Mouse (Mus musculus): ENCODE measurements at regions not wholly inside any gene's neighbourhood (a gene's known extent, or its start where the extent isn't known, plus 50 kb on each side); places are given as distances from the start of the nearest gene placed in this dataset.
A peak's percentile ranks its signal among the peaks of the same experiment; 100 is the strongest.
"Not testable (repeated sequence)": the region's sequence is repeated elsewhere in the genome, so short reads cannot be mapped to it uniquely, and the experiment has no call there.

DNA sequence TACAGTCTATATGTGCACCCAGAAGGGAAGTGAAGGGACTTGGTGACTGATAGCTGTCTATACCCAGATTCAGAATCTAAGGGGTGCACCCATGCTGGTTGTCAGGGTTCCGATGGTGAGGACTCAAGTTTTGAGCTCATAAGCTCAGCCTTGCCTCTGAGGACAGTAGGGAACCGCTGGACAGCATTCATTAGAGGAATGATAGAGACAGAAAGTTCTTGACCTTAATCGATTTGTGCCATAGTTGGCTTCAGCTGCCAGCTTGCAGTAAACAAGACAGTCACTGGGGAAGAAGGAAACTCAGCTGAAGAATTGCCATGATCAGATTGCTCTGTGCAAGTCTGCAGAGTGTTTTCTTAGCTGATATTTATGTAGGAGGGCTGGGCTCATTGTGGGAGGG, 96.0 kb downstream of the Dmrta2 start:
- Histone ChIP-seq H3K27me3 (ENCODE audit: control insufficient read depth, insufficient read depth, low read length) (no peaks in the 10 kb centered on the region), H3K4me1 (ENCODE audit: control insufficient read depth, insufficient read depth, low read length) (no peaks in the 10 kb centered on the region), H3K4me2 (replicated peaks; ENCODE audit: low read depth, low read length) (no peak overlapping the region), H3K9me3 (ENCODE audit: control insufficient read depth, low read depth, low read length) (no peaks in the 10 kb centered on the region), H3K4me3 (ENCODE audit: low read depth, low read length) (no peak overlapping the region), H3K9ac (replicated peaks; ENCODE audit: low read depth, low read length) (no peak overlapping the region), H3K36me3 (ENCODE audit: control insufficient read depth, insufficient read depth, low read length) (no peaks in the 10 kb centered on the region), H3K27ac (ENCODE audit: low read length) (no peak overlapping the region)
- WGBS: 65% methylated on average over 3 of the region's 3 CpGs
- no peak for ATAC-seq (ENCODE audit: insufficient number of reproducible peaks, insufficient read depth, low FRiP score, low read depth)

DNA sequence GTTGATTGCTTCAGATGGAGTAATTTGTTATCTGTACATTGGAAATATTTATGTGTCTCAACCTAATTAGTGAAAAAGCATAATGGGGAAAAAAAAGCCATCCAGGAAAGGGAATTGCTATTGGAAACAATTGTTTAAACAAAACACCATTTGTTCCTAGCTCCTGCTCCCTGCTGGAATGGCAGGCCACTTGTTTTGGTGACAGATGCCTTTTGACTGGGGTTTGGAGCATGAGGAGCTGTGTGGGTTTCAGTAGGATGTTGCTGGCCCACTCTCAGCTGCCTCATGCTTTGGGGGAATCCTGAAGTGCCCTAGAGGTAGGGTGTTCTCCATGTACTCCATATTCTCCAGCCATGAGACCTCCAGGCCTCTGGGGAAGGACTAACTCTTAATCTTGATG, 105.5 kb downstream of the Dmrta2 start:
- Histone ChIP-seq H3K36me3 (ENCODE audit: control insufficient read depth, insufficient read depth, low read length) (no peaks in the 10 kb centered on the region), H3K4me1 (ENCODE audit: control insufficient read depth, insufficient read depth, low read length) (no peaks in the 10 kb centered on the region), H3K9ac (replicated peaks; ENCODE audit: low read depth, low read length) (no peak overlapping the region), H3K27ac (ENCODE audit: low read length) (no peak overlapping the region), H3K4me3 (ENCODE audit: low read depth, low read length) (no peak overlapping the region), H3K9me3 (ENCODE audit: control insufficient read depth, low read depth, low read length) (no peaks in the 10 kb centered on the region), H3K27me3 (ENCODE audit: control insufficient read depth, insufficient read depth, low read length) (no peaks in the 10 kb centered on the region), H3K4me2 (replicated peaks; ENCODE audit: low read depth, low read length) (no peak overlapping the region)
- no peak for ATAC-seq (ENCODE audit: insufficient number of reproducible peaks, insufficient read depth, low FRiP score, low read depth)

DNA sequence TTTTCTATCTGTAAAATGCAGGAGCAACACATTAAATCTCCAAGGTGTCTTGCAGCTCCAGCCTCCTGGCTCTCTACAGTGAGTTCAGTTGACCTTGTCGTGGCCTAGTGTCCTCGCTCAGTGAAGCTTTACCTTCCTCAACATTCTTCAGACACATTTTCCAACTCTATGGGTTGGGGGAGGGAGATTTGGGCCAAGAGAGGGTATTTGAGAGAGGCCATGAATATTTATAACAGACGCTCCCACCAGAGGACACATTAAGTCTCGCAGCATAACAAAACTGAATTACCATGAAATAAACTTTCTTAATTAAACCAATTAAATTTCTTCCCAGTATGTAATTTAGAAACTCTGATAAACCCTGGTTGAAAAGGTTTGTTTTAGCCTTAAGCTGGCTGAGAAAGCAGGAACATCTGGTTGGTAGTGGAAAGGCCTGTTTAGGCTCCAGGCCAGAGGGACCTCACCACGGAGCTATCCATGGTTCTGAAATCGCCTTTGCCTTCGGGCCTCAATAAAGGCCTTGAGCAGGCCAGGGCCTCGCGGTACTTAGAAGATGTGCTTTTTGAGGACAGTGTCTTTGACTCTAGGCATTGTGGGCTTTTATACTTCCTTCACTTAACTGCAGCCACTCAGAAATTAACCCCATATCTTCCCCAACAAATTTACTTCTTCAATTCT, 109.9 kb downstream of the Dmrta2 start:
- peak; percentile 56; the same call in 1 of the 2 replicates for ATAC-seq (ENCODE audit: insufficient number of reproducible peaks, insufficient read depth, low FRiP score, low read depth)
- Histone ChIP-seq H3K4me2 (replicated peaks; ENCODE audit: low read depth, low read length) (no peak overlapping the region), H3K9ac (replicated peaks; ENCODE audit: low read depth, low read length) (no peak overlapping the region), H3K4me3 (ENCODE audit: low read depth, low read length) (no peak overlapping the region), H3K9me3 (ENCODE audit: control insufficient read depth, low read depth, low read length) (no peaks in the 10 kb centered on the region), H3K36me3 (ENCODE audit: control insufficient read depth, insufficient read depth, low read length) (no peaks in the 10 kb centered on the region), H3K27ac (ENCODE audit: low read length) (no peak overlapping the region), H3K4me1 (ENCODE audit: control insufficient read depth, insufficient read depth, low read length) (no peaks in the 10 kb centered on the region), H3K27me3 (ENCODE audit: control insufficient read depth, insufficient read depth, low read length) (no peaks in the 10 kb centered on the region)
- WGBS: 28% methylated on average over 9 of the region's 9 CpGs

DNA sequence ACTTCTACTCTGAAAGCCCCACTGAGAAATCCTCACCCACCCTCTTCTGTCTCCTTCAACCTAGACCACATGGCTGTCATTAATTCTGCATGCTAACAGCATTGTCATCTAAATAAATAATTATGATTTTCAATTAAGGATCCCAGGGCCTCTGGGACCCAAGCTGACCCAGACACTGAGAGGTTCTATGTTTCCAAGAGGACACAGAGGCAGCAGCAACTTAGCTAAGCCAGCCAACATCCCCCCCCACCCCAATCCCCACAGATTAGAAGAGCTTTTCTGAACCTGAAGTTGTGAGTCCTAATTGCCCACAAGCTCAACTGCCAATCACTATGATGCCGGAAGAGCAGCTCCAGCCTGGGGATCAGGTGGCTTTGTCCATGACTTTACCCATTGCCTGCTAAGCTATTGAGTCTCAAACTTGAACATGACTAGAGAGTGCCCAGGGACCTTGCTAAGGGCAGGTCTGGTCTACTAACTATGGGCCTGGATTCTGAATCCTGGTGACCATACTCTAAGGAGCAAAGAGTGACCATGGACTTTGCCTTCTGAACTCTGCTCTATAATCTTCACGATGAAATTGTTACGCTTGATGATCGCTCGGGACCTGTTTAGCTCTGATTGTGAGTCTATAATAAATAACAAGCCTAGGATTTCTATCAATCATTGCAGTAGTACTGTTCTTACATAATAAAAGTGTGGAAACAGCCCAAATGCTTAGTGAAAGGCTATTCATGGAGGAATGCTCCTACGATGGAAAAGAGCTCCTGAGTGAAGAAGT, 115.4 kb downstream of the Dmrta2 start:
- H3K4me3 ChIP-seq (ENCODE audit: low read depth, low read length): no peak overlapping the region
- no peak for ATAC-seq (ENCODE audit: insufficient number of reproducible peaks, insufficient read depth, low FRiP score, low read depth)
- no peaks in the 10 kb centered on the region for H3K27me3 ChIP-seq (ENCODE audit: control insufficient read depth, insufficient read depth, low read length)
- no peak overlapping the region for H3K4me2 ChIP-seq (replicated peaks; ENCODE audit: low read depth, low read length)
- H3K4me1 ChIP-seq (ENCODE audit: control insufficient read depth, insufficient read depth, low read length): no peaks in the 10 kb centered on the region
- no peaks in the 10 kb centered on the region for H3K36me3 ChIP-seq (ENCODE audit: control insufficient read depth, insufficient read depth, low read length)
- 90% methylated on average over 6 of the region's 6 CpGs for WGBS
- no peaks in the 10 kb centered on the region for H3K9me3 ChIP-seq (ENCODE audit: control insufficient read depth, low read depth, low read length)
- no peak overlapping the region for H3K27ac ChIP-seq (ENCODE audit: low read length)
- H3K9ac ChIP-seq (replicated peaks; ENCODE audit: low read depth, low read length): no peak overlapping the region

DNA sequence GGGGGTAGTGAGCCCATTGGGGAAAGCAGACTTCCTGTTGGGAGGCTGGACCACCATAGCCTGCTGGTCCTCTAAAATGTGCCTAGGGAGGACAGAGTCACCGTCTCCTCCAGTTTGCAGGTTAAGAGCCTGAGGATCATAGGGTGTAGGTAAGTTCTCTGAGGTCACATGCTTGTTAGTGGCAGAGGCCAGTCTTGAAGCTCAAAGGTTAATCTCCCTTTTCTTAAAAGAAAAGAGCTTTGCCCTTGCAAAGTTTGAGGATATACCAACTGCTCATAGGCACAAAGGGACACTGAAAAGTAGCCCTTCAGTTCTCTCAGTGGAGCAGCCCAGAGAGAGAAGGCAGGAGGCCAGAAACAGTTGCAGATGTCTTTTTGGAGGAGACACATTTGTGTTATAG, 116.7 kb downstream of the Dmrta2 start:
- no peak overlapping the region for H3K9ac ChIP-seq (replicated peaks; ENCODE audit: low read depth, low read length)
- H3K9me3 ChIP-seq (ENCODE audit: control insufficient read depth, low read depth, low read length): no peaks in the 10 kb centered on the region
- no peak overlapping the region for H3K27ac ChIP-seq (ENCODE audit: low read length)
- H3K4me2 ChIP-seq (replicated peaks; ENCODE audit: low read depth, low read length): no peak overlapping the region
- no peak overlapping the region for H3K4me3 ChIP-seq (ENCODE audit: low read depth, low read length)
- 86% methylated on average over 1 of the region's 1 CpGs for WGBS
- H3K27me3 ChIP-seq (ENCODE audit: control insufficient read depth, insufficient read depth, low read length): no peaks in the 10 kb centered on the region
- H3K36me3 ChIP-seq (ENCODE audit: control insufficient read depth, insufficient read depth, low read length): no peaks in the 10 kb centered on the region
- H3K4me1 ChIP-seq (ENCODE audit: control insufficient read depth, insufficient read depth, low read length): no peaks in the 10 kb centered on the region
- no peak for ATAC-seq (ENCODE audit: insufficient number of reproducible peaks, insufficient read depth, low FRiP score, low read depth)

DNA sequence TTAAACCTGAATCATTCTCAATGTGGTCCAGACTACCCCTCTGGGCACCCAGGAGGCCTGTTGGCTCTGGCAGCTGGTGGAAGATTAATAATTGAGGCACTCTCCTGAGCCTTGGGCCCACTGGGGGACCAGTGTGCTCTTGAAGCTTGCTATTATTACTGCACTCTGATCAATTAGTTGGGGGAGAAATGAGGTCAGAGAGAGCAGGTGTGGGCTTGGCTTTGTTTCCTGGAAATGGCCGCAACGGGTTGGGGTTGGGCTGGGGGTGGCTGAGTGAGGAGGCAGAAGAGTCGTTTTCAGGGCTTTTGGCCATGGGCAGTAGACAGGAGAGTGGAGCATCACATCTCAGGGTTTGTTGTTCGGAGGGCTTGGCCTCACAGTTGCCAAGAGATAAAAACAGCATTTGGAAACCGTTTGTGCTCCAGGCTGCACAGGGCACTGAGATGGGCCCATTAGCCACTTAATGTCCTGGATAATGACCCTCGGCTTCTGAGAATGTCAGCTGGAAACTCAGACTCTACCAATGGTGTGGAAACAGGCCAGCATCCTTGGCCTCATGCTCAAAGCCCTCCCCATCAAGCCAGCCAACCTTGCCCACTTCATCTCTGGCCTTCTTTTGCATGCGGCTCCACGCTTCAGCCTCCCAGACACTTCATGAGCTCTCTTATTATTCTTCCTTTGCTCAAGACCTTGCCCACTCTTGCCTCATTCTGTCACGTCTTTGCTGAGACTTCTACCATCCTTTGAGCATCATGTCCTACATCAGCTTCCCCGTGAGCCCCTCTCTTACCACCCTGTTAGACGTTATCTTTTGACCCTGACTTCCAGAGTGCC, 118.1 kb downstream of the Dmrta2 start:
- Histone ChIP-seq H3K4me2 (replicated peaks; ENCODE audit: low read depth, low read length) (no peak overlapping the region), H3K27ac (ENCODE audit: low read length) (no peak overlapping the region), H3K9ac (replicated peaks; ENCODE audit: low read depth, low read length) (no peak overlapping the region), H3K4me3 (ENCODE audit: low read depth, low read length) (no peak overlapping the region), H3K9me3 (ENCODE audit: control insufficient read depth, low read depth, low read length) (no peaks in the 10 kb centered on the region), H3K4me1 (ENCODE audit: control insufficient read depth, insufficient read depth, low read length) (no peaks in the 10 kb centered on the region), H3K36me3 (ENCODE audit: control insufficient read depth, insufficient read depth, low read length) (no peaks in the 10 kb centered on the region), H3K27me3 (ENCODE audit: control insufficient read depth, insufficient read depth, low read length) (no peaks in the 10 kb centered on the region)
- ATAC-seq (ENCODE audit: insufficient number of reproducible peaks, insufficient read depth, low FRiP score, low read depth): no peak
- WGBS: 75% methylated on average over 11 of the region's 11 CpGs

DNA sequence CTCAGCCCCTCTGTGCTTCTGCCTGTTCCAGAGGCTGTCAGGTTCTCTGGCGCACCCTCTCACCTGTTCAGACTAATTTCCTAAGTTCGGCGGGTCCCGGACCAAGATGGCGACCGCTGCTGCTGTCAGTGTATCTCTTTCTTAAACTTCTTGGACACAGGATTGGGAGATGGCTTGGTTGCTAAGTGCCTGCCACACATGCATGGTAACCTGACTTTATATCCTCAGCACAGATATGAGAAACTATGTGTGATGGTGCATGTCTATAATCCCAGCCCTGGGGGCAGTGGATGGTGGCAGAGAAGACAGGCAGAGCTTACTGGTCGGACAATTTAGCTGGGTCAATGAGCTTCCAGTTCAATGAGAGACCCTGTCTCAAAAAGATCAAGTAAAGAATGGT, 126.3 kb downstream of the Dmrta2 start:
- H3K9ac ChIP-seq (replicated peaks; ENCODE audit: low read depth, low read length); H3K4me2 ChIP-seq (replicated peaks; ENCODE audit: low read depth, low read length); ATAC-seq (ENCODE audit: insufficient number of reproducible peaks, insufficient read depth, low FRiP score, low read depth); H3K4me3 ChIP-seq (ENCODE audit: low read depth, low read length); H3K36me3 ChIP-seq (ENCODE audit: control insufficient read depth, insufficient read depth, low read length); H3K27ac ChIP-seq (ENCODE audit: low read length); H3K27me3 ChIP-seq (ENCODE audit: control insufficient read depth, insufficient read depth, low read length); H3K9me3 ChIP-seq (ENCODE audit: control insufficient read depth, low read depth, low read length); H3K4me1 ChIP-seq (ENCODE audit: control insufficient read depth, insufficient read depth, low read length): not testable (repeated sequence)
- 87% methylated on average over 7 of the region's 7 CpGs for WGBS

DNA sequence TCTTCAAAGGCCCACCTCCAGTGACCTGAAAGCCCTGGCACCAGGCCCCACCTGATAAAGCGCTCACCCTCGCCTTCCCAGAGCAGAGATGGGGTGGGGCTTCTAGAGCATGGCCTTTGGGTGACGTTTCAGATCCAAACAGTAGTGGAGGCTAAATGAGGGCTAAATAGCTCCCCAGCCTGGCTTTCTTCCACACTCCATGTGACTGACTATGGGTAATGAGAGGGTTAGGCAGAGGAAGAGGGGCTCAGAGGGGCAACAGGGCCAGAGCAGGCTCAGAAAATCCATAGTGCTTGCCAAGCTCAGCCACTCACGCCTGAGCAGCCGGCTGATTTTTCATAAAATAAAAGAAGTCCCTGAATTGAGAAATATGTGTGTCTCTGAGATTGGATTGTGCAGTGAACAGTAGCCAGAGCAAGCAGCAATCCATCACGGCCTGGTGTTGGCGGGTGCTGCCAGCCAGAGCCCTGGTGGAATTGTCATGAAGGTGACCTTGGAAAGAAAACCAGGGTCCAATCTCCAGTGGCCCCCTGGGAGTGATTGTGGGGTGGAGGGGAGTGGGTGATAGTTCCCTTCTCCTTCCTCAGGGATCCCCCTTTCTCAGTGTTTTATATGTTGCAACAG, 128.9 kb downstream of the Dmrta2 start:
- no peak overlapping the region for H3K4me2 ChIP-seq (replicated peaks; ENCODE audit: low read depth, low read length)
- H3K27me3 ChIP-seq (ENCODE audit: control insufficient read depth, insufficient read depth, low read length): no peaks in the 10 kb centered on the region
- no peak overlapping the region for H3K4me3 ChIP-seq (ENCODE audit: low read depth, low read length)
- H3K9ac ChIP-seq (replicated peaks; ENCODE audit: low read depth, low read length): no peak overlapping the region
- no peaks in the 10 kb centered on the region for H3K9me3 ChIP-seq (ENCODE audit: control insufficient read depth, low read depth, low read length)
- H3K36me3 ChIP-seq (ENCODE audit: control insufficient read depth, insufficient read depth, low read length): no peaks in the 10 kb centered on the region
- ATAC-seq (ENCODE audit: insufficient number of reproducible peaks, insufficient read depth, low FRiP score, low read depth): no peak
- WGBS: 70% methylated on average over 7 of the region's 7 CpGs
- no peak overlapping the region for H3K27ac ChIP-seq (ENCODE audit: low read length)
- H3K4me1 ChIP-seq (ENCODE audit: control insufficient read depth, insufficient read depth, low read length): no peaks in the 10 kb centered on the region
